Mouse (Mus musculus): ENCODE measurements around the gene Ufsp2. TPM values are rescaled to one million over a fixed set of nuclear protein-coding genes. Genes with fewer than 3 reads are reported as not detected.

Gene Ufsp2
- total RNA-seq, 2 experiments from 2014 or later: 52.6 to 53.3 TPM

GRCm38 (mm10) chr8:46007050-46007672 lies 31.8 kb downstream of the Ufsp2 start:
- no peak for DNase-seq (ENCODE audit: extremely low spot score in 1 of 2, low spot score in 2 of 2)
- intact Hi-C loops (cut with DNase I): loop anchor here (10.0 kb wide), 1 partner anchor 148 kb away; the partner anchor contains the start of genes Cfap97 and Snx25

DNA sequence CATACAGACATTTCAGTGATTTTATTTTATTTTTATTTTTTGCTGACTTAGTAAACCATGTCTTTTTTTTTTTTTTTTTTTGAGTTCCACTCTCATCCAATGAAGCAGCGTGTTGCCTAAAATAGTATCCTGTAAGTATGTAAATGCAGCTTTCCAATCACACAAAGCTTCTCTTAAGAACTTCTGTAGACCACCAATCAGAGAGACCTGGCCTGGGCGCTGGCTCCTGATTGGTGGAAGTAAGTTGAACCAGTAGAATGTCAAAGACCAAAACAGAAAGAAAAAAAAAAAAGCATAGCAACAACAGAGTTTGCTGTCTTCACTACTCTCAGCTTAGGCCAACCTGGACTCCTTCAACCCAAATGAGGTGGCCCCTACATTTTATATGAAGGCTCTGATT lies 35.0 kb downstream of the Ufsp2 start:
- peak in 1 of 2 experiments; percentile 36 for DNase-seq (ENCODE audit: extremely low spot score in 1 of 2, low spot score in 2 of 2)
- intact Hi-C loops (cut with DNase I): no loop called here

- intact Hi-C loops (cut with DNase I): no loop called here
- peak in 1 of 2 experiments; percentile 59 for DNase-seq (ENCODE audit: extremely low spot score in 1 of 2, low spot score in 2 of 2)
Observed at GRCm38 (mm10) chr8:46010746-46011680, 35.7 kb downstream of the Ufsp2 start.

DNA sequence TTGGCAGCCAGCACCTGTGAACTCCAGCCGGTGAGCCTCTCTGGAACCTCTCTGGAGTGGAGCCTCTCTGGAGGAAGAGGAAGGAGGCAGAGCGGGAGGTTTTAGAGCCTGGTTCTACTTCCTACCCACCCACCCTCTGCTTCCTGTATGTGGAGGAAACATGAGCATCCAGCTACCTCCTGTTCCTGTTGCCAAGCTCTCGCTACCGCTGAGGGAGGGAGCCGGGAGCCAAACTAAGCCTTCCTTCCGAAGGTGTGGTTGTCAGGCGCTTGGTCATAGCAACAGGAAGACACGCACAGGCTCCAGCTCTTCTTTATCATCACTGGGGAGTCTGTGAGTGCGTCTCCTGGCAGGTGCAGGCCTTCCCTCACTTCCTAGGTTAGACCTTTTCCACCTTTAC lies 46.9 kb downstream of the Ufsp2 start:
- intact Hi-C loops (cut with DNase I): no loop called here
- DNase-seq (ENCODE audit: extremely low spot score in 1 of 2, low spot score in 2 of 2): peak in 1 of 2 experiments; percentile 38

GRCm38 (mm10) chr8:46022758-46023157 lies 47.4 kb downstream of the Ufsp2 start:
- no peak for DNase-seq (ENCODE audit: extremely low spot score in 1 of 2, low spot score in 2 of 2)
- intact Hi-C loops (cut with DNase I): no loop called here

GRCm38 (mm10) chr8:46024392-46024791 lies 49.1 kb downstream of the Ufsp2 start:
- intact Hi-C loops (cut with DNase I): no loop called here

GRCm38 (mm10) chr8:46036217-46036616 lies 60.9 kb downstream of the Ufsp2 start:
- intact Hi-C loops (cut with DNase I): no loop called here
- no peak for DNase-seq (ENCODE audit: extremely low spot score in 1 of 2, low spot score in 2 of 2)

More at GRCm38 (mm10) chr8:46024392-46024791, 49.1 kb downstream of the Ufsp2 start:
- no peak for DNase-seq (ENCODE audit: extremely low spot score in 1 of 2, low spot score in 2 of 2)

DNA sequence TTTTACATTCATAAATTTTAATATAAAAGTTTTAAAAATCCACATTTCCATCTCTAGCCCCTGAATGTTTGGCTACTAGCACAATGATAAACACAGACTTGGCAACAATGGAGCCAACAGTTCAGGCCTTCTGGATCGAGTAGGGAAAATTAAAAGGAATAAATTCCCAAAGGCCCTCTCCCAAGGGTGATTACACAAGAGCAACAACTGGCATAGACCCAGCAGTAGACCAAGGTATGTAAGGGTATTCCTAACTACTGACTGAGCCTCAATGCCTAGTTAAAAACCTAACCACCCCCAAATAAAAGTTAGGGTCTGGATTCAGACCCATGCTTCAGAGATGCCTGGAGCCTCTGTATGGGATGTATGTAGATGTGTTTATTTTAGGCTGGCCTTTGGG lies 64.3 kb downstream of the Ufsp2 start:
- intact Hi-C loops (cut with DNase I): no loop called here
- no peak for DNase-seq (ENCODE audit: extremely low spot score in 1 of 2, low spot score in 2 of 2)

GRCm38 (mm10) chr8:46040260-46040659 lies 64.9 kb downstream of the Ufsp2 start:
- intact Hi-C loops (cut with DNase I): no loop called here
- peak in 1 of 2 experiments; percentile 12 for DNase-seq (ENCODE audit: extremely low spot score in 1 of 2, low spot score in 2 of 2)

Other genes with a start within 250 kb of the Ufsp2 start
- 1 to 10 TPM; 1.1 to 1.5 TPM for gene Pdlim3, start 90.1 kb upstream of the Ufsp2 start, total RNA-seq (2021)
- 1 to 10 TPM; 1.8 to 2.1 TPM for gene Ccdc110, start 40.9 kb upstream of the Ufsp2 start, total RNA-seq (2021)
- 1 to 10 TPM; 2.9 to 3.2 TPM for gene 1700029J07Rik, start 276 bp upstream of the Ufsp2 start, total RNA-seq (2021)
- gene Lrp2bp, start 23.8 kb downstream of the Ufsp2 start, total RNA-seq (2021): under 1 TPM; 0.36 to 0.61 TPM
- gene Ankrd37, start 30.2 kb downstream of the Ufsp2 start, total RNA-seq (2021): 1 to 10 TPM; 6.3 to 8.1 TPM
- 10 to 100 TPM; 16.6 to 17.3 TPM for gene Cfap97, start 176.2 kb downstream of the Ufsp2 start, total RNA-seq (2021)
- gene Snx25, start 176.6 kb downstream of the Ufsp2 start, total RNA-seq (2021): 10 to 100 TPM; 38.2 to 42.7 TPM
- gene Slc25a4, start 235.8 kb downstream of the Ufsp2 start, total RNA-seq (2021): 100 to 1,000 TPM; 666 to 701 TPM